Mouse (Mus musculus): ENCODE results near the gene Stx8.

GRCm38 (mm10) chr11:67925000-67925399 lies 41.0 kb upstream of the Stx8 start:
- TF ChIP-seq CTCF (IDR thresholded peaks at IDR 0.05; ENCODE audit: low read depth) (no peak), EP300 (optimal IDR thresholded peaks at IDR 0.05) (no peak)

Measured in stomach, postnatal 0 days (tissue).